Mouse (Mus musculus) embryo, embryonic 11 days (tissue): Measurements from ENCODE around the gene Gm45808.

Experiments used
- DNase-seq: peaks from one replicate; pipeline ENCODE4 v3.0.0-alpha.2; 2015

The Gm45808 gene

GRCm38 (mm10) chr7:45447325-45447990 lies 39.2 kb downstream of the Gm45808 start:
- peak; percentile 58 for DNase-seq

- DNase-seq = no peak
These were observed 40.0 kb downstream of the Gm45808 start for GRCm38 (mm10) chr7:45446589-45446988.

GRCm38 (mm10) chr7:45443526-45444420 lies 42.8 kb downstream of the Gm45808 start:
- no peak for DNase-seq

GRCm38 (mm10) chr7:45437521-45438276 lies 48.9 kb downstream of the Gm45808 start, which contains the start of gene Ruvbl2:
Gene Ruvbl2 (minus strand): TSS chr7:45438096.
- DNase-seq = peak; percentile 29

- peak; percentile 64 for DNase-seq
These were observed 49.6 kb downstream of the Gm45808 start for GRCm38 (mm10) chr7:45437046-45437445.

- DNase-seq = no peak
These were observed 50.2 kb downstream of the Gm45808 start for GRCm38 (mm10) chr7:45436444-45436843.

GRCm38 (mm10) chr7:45435038-45435437 lies 51.6 kb downstream of the Gm45808 start:
- peak; percentile 48 for DNase-seq

GRCm38 (mm10) chr7:45434203-45435015 lies 52.2 kb downstream of the Gm45808 start, which contains the start of gene Gys1:
Gene Gys1 (plus strand): TSS chr7:45434844.
- peak; percentile 99 for DNase-seq

- no peak for DNase-seq
These were observed 52.8 kb downstream of the Gm45808 start for GRCm38 (mm10) chr7:45433835-45434202.

GRCm38 (mm10) chr7:45426556-45426955 lies 60.1 kb downstream of the Gm45808 start:
- DNase-seq = no peak

GRCm38 (mm10) chr7:45421194-45421593 lies 65.4 kb downstream of the Gm45808 start:
- DNase-seq = no peak

- DNase-seq = no peak
These were observed 66.0 kb downstream of the Gm45808 start, which contains the start of gene Lhb for GRCm38 (mm10) chr7:45420615-45420919. Gene Lhb (plus strand): TSS chr7:45420820.

GRCm38 (mm10) chr7:45419859-45420614 lies 66.6 kb downstream of the Gm45808 start:
- DNase-seq = peak; percentile 47

- peak; percentile 28 for DNase-seq
These were observed 68.6 kb downstream of the Gm45808 start for GRCm38 (mm10) chr7:45417962-45418492.
